Mouse (Mus musculus) lung, embryonic 15.5 days (tissue): ENCODE measurements around the gene Gm14698. TPM values are rescaled to one million over a fixed set of nuclear protein-coding genes. Genes with fewer than 3 reads are reported as not detected.
"Not testable (repeated sequence)": the region's sequence is repeated elsewhere in the genome, so short reads cannot be mapped to it uniquely, and the experiment has no call there.

ENCODE experiments used
- ATAC-seq: fragments of 200-750 bp; cut with Nextera tagmentation; 2 replicates; pipeline ENCODE4 v1.8.0; 2017; ENCODE audit warnings: moderate number of reproducible peaks, borderline replicate concordance; ENCODE audit not compliant: low FRiP score, low TSS enrichment; ENCODE audit errors: extremely low read depth
- H3K27ac ChIP-seq: fragments of 300-500 bp; sonication (generic); 2 replicates; pipeline ENCODE4 v1.5.1; 2015; ENCODE audit warnings: moderate library complexity, mild to moderate bottlenecking, inconsistent platforms
- H3K27me3 ChIP-seq: fragments of 300-500 bp; sonication (generic); 2 replicates; pipeline ENCODE4 v1.6.1; 2015; ENCODE audit warnings: inconsistent platforms
- H3K36me3 ChIP-seq: fragments of 300-500 bp; sonication (generic); 2 replicates; pipeline ENCODE4 v1.6.1; 2015; ENCODE audit warnings: inconsistent platforms
- H3K4me1 ChIP-seq: fragments of 300-500 bp; sonication (generic); 2 replicates; pipeline ENCODE4 v1.6.1; 2015; ENCODE audit warnings: inconsistent platforms
- H3K4me2 ChIP-seq: fragments of 300-500 bp; sonication (generic); 2 replicates; pipeline ENCODE4 v1.6.1; 2015; ENCODE audit warnings: inconsistent platforms, mild to moderate bottlenecking, moderate library complexity
- H3K4me3 ChIP-seq: fragments of 300-500 bp; sonication (generic); 2 replicates; pipeline ENCODE4 v1.5.1; 2015; ENCODE audit warnings: mild to moderate bottlenecking, inconsistent platforms
- H3K9ac ChIP-seq: fragments of 300-500 bp; sonication (generic); 2 replicates; pipeline ENCODE4 v1.6.1; 2015; ENCODE audit warnings: inconsistent platforms
- H3K9me3 ChIP-seq: fragments of 300-500 bp; sonication (generic); 2 replicates; pipeline ENCODE4 v1.6.1; 2016; ENCODE audit warnings: inconsistent platforms
- WGBS: fragments of 180-500 bp; shearing (Covaris S2); methylation state at CpG from one replicate; pipeline ENCODE4 v1.1.7; 2015; 5-methylcytosine and 5-hydroxymethylcytosine counted together
- polyA plus RNA-seq: library from polyadenylated mRNA; unstranded; fragments of >200 nt; fragmentation: Nextera tagmentation; extraction: Ambion mirVana; gene quantifications from 2 replicates; pipeline ENCODE4 v1.2.1, GENCODE M21; 2015

Gm14698 gene
- polyA plus RNA-seq: 3.2 and 4.1 TPM in 2 replicates

- WGBS: 13% methylated on average over 34 of the region's 36 CpGs
- H3K4me3 ChIP-seq: peak within 1 kb of the TSS; percentile 28
Observed at GRCm38 (mm10) chrX:68821059-68821458, at the start of gene Gm14698. Gm14698 (plus strand) TSS chrX:68821093.

GRCm38 (mm10) chrX:68820449-68820848, 444 bp upstream of the Gm14698 start:
- H3K9me3 ChIP-seq, H3K27ac ChIP-seq, H3K36me3 ChIP-seq, ATAC-seq, H3K9ac ChIP-seq, H3K4me3 ChIP-seq, H3K4me1 ChIP-seq, H3K27me3 ChIP-seq: not testable (repeated sequence)
- peak overlapping the region; percentile 47 for H3K4me2 ChIP-seq
- 32% methylated on average over 2 of the region's 2 CpGs for WGBS

More at GRCm38 (mm10) chrX:68821059-68821458, at the start of gene Gm14698:
- peak within 1 kb of the TSS; percentile 47 for H3K4me2 ChIP-seq
- H3K9ac ChIP-seq, H3K27me3 ChIP-seq, H3K36me3 ChIP-seq, H3K9me3 ChIP-seq, H3K27ac ChIP-seq, H3K4me1 ChIP-seq: not testable (repeated sequence)
- ATAC-seq: peak; percentile 81; the same call in 1 of the 2 replicates

GRCm38 (mm10) chrX:68839548-68840444, 18.9 kb downstream of the Gm14698 start:
- no peak for ATAC-seq
- no peak overlapping the region for H3K4me3 ChIP-seq
- 17% methylated on average over 5 of the region's 5 CpGs for WGBS
- H3K9ac ChIP-seq: no peak overlapping the region
- no peak overlapping the region for H3K4me2 ChIP-seq
- H3K27me3 ChIP-seq: no peaks in the 10 kb centered on the region
- no peaks in the 10 kb centered on the region for H3K4me1 ChIP-seq
- no peak overlapping the region for H3K27ac ChIP-seq
- no peaks in the 10 kb centered on the region for H3K9me3 ChIP-seq
- no peaks in the 10 kb centered on the region for H3K36me3 ChIP-seq

- H3K27ac ChIP-seq: no peak overlapping the region
Observed at GRCm38 (mm10) chrX:68865145-68865544, 44.3 kb downstream of the Gm14698 start.

More at GRCm38 (mm10) chrX:68865145-68865544, 44.3 kb downstream of the Gm14698 start:
- no peaks in the 10 kb centered on the region for H3K9me3 ChIP-seq
- no peaks in the 10 kb centered on the region for H3K27me3 ChIP-seq
- ATAC-seq: no peak
- no peaks in the 10 kb centered on the region for H3K4me1 ChIP-seq
- WGBS: 37% methylated on average over 2 of the region's 2 CpGs
- no peak overlapping the region for H3K4me2 ChIP-seq
- H3K36me3 ChIP-seq: no peaks in the 10 kb centered on the region
- no peak overlapping the region for H3K9ac ChIP-seq
- H3K4me3 ChIP-seq: no peak overlapping the region

Other genes with a start within 250 kb of the Gm14698 start
- 53.0 and 55.5 TPM in 2 replicates for gene Fmr1, start 142.6 kb upstream of the Gm14698 start, polyA plus RNA-seq
- 0.25 TPM in 1 of 2 replicates, not detected in the other for gene Fmr1nb, start 59.3 kb upstream of the Gm14698 start, polyA plus RNA-seq
- not detected in 2 replicates for gene Gm6812, start 72.0 kb downstream of the Gm14698 start, polyA plus RNA-seq